Mouse (Mus musculus) erythroblast, embryonic 14.5 days (primary cell): ENCODE measurements at regions not wholly inside any gene's neighbourhood (a gene's known extent, or its start where the extent isn't known, plus 50 kb on each side); places are given as distances from the start of the nearest gene placed in this dataset.

ENCODE experiments used
- GATA1 ChIP-seq: IDR thresholded peaks from 2 replicates; pipeline ENCODE4 v1.6.1; 2012; ENCODE audit warnings: low read length, inconsistent platforms, mixed read lengths
- TAL1 ChIP-seq: IDR thresholded peaks from 3 replicates; pipeline ENCODE4 v1.6.1; 2012; ENCODE audit warnings: low read length, inconsistent platforms, mixed read lengths

DNA sequence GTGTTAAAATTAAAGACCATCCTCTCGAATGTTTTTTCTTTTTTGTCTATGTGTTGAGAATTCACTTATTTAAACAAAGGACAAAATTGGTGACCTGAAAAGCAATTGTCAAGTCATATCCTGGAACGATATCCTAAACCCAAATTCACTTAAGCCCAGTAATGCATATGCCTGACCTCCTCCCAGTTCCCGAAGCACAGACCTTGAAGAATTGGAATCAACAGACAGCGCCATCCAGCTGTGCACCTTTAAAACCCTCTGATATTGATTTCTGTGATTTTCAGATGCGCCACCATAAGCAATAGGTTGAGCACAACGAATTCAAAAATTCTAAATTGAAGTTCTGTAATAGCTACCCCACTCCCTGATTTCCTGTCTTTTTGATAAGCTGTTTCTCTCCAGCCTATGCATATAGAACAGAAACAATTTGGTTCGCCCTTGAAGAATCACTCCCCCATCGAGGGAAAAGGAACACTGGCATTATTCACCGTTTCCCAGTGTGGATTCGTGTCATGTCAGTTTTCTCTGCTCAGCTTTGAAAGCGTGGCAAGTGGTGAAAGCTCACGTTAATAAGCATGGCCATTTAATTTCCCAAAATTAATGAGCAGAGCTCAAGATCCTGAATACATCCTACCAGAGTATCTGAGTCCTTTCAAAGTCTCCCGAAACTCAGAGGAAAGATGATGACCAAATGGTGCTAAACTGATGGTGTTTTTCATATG is 682.1 kb downstream of the Utrn start:
- no peak for TF ChIP-seq GATA1
- no peak for TF ChIP-seq TAL1
